Mouse (Mus musculus): ENCODE measurements at regions not wholly inside any gene's neighbourhood (a gene's known extent, or its start where the extent isn't known, plus 50 kb on each side); places are given as distances from the start of the nearest gene placed in this dataset.

DNA sequence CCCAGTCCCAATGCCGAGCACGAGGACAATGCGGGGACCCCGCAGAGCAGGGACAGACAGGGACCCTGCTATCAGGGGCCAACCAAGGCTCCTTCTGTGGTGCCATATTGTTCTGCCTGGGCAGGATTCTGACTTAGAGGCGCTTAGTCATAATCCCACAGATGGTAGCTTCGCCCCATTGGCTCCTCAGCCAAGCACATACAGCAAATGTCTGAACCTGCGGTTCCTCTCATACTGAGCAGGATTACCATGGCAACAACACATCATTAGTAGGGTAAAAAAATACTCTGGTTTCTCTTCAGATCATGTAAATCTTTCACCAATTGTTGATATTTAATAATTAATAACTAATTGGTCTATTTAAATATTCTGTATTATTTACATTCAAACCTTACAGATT, 2140.3 kb upstream of the Cdh20 start:
- DNase-seq = peak; percentile 91

DNA sequence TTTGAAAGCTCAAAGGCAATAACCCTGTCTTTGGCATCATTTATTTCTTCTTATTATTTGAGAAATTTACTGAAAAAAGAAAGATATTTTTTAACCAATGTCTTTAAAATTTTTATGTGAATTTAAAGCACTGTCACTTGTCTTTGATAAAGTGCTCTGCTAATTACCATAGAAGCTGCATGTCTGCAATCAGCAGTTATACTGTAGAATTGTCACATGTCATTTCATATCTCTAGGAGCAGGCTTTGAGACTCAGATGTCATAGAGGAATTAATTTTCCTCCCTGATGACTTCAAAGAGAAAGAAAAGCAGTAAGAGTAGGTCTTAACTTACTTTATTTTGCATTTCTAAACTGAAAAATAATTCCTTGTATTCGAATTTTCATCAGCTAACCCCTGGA, 2123.9 kb upstream of the Cdh20 start:
- DNase-seq = no peak

DNA sequence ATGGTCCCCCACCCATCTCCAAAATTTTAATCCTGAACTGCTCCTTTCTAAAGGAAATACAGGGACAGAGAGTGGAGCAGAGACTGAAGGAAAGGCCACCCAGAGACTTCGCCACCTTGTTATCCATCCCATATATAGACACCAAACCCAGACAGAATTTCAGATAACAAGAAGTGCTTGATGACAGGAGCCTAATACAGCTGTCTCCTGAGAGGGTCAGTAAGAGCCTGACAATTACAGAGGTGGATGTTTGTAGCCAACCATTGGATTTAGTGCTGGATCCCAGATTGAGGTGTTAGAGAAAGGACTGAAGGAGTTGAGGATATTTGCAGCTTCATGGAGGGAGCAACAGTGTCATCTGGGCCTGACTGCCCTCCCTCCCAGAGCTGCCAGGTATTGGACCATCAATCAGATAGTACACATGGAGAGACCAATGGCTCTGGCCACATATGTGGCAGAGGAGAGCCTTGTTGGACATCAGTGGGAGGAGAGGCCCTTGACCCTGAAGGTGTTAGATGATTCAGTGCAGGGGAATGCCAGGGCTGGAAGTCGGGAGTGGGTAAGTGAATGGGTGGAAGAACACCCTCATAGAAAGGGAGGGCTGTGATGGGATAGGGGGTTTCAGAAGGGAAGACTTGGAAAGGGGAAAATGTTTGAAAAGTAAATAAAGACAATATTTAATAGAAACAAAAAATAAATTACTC, 2080.8 kb upstream of the Cdh20 start:
- DNase-seq = no peak

DNA sequence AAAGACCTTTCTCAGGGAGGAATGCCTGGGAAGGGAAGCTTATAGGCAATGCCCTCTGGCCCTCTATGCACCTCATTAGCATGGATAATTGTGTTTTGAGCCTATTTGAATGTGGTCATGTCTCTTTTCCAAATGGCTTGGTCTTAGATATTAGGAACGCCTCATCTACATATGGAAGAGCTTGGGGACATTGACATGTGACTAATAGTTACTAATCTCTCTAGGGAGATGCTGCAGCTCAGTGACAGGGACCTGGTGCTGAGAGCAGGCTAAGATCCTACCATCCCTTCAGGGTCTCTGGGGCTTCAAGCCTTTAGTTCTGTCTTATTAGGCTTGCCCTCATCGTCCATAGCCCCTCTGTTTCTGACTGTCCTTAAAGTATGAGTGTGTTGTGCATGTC, 2051.9 kb upstream of the Cdh20 start:
- DNase-seq = no peak

DNA sequence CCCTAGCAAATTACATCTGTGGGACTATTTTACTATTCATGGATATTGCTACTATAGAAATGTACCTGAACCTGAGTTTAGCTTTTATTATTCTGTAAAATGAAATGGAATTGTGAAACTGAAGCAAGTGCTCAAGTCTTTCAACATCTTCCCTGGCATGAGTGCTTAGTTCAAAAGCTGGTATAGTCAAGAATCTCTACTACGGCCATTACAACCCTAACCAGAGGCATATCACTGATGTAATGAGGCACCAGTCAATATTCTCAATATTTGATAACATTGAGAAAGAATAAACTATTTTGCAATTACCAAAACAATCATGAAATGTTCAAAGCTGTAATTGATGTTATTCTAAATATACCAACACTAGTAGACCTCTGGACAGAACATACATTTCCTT, 2034.3 kb upstream of the Cdh20 start:
- DNase-seq = no peak

DNA sequence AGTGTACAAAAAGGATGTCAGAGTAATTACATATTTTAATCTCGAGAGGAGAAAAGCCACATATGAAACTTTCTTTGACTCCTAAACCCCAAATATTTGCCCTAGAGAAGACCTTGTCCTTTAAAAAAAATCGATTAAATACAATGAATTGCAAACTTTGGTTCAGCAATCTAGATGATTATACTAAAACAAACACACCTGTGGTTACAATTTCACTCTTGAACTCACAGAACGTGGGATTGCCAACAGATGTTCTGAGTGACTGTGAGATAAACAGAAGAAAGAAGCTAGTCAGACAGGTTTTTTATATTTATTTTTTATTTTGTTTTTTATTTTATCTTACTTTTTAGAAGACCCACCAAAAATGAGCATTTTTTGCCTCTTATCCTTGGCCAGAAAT, 2032.9 kb upstream of the Cdh20 start:
- DNase-seq = no peak

DNA sequence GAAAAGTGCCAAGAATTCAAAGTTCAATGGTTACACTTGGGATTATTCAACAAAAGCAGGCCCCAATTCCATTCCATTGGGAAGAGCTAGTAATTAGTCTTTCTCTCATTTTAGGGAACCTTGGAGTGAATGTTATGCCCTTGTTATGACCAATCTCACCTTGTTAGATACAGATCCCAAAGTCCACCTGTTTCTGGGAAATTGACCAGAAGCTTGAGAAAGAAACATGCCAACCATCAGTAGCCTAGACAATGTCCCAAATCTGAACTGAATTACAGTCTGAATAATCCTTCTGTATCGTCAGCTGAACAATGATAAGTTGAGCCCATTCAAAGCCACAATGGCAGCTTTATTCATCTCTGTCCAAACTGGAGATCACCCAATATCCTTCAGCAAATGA, 2010.4 kb upstream of the Cdh20 start:
- DNase-seq = no peak
